Mouse (Mus musculus): ENCODE measurements around the gene Gcnt3. TPM values are rescaled to one million over a fixed set of nuclear protein-coding genes. Genes with fewer than 3 reads are reported as not detected.

The Gcnt3 gene
- polyA plus RNA-seq, 1 experiment from 2014 or later, result not detected

DNA sequence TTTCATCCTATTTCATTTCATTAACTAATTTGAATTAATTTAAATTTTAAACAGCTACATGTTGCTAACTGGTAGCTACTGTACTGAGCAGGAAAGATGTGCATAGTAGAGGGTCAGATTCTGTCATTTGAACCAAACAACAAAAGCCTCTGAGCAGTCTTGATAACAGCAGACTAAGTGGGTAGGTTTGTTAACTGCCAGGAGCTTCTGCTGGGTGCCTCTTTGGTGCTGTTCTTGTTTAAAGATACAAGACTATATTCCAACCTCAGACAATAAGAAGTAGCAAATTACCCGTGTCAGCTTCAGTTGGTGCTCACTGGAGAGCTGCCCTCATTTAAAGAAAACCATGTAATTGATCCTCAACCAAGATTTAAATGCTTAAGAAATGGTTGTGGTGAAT lies 16.3 kb downstream of the Gcnt3 start:
- Histone ChIP-seq H3K9me3 (replicated peaks) (no peaks in the 10 kb centered on the region), H3K36me3 (peaks cover 56% of the 10 kb centered on the region), H3K4me1 (peaks cover 54% of the 10 kb centered on the region), H3K27me3 (replicated peaks) (no peaks in the 10 kb centered on the region), H3K4me3 (no peak overlapping the region), H3K4me2 (no peak overlapping the region), H3K9ac (no peak overlapping the region), H3K27ac (peak overlapping the region; percentile 42; the same call in 1 of the 2 replicates)
- ATAC-seq, result peak; percentile 76
- WGBS (ENCODE audit: insufficient replicate concordance), result 23% methylated on average over 1 of the region's 1 CpGs

DNA sequence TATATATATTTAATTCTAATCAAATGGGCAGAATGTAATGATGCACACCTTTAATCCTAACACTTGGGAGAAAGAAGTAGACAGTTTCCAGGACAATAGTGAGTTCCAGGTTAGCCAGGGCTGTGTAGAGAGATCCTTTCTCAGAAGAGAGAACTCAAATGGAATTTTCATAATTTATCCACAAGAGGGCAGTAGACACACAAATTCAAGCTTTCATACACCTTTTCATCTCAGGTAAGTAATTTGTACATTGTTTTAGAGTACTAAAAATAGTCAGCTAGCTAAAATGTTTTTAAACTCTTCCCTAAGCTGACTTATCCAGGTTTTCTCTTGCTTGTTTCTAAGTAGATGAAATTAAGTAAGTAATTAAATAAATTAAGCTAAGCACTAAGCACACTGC lies 19.0 kb downstream of the Gcnt3 start:
- no peak overlapping the region for H3K4me2 ChIP-seq
- H3K9me3 ChIP-seq (replicated peaks), result no peaks in the 10 kb centered on the region
- H3K36me3 ChIP-seq, result peaks cover 67% of the 10 kb centered on the region
- H3K27ac ChIP-seq, result no peak overlapping the region
- no peak for ATAC-seq
- H3K9ac ChIP-seq, result no peak overlapping the region
- peaks cover 59% of the 10 kb centered on the region for H3K4me1 ChIP-seq
- H3K4me3 ChIP-seq, result no peak overlapping the region
- no peaks in the 10 kb centered on the region for H3K27me3 ChIP-seq (replicated peaks)

DNA sequence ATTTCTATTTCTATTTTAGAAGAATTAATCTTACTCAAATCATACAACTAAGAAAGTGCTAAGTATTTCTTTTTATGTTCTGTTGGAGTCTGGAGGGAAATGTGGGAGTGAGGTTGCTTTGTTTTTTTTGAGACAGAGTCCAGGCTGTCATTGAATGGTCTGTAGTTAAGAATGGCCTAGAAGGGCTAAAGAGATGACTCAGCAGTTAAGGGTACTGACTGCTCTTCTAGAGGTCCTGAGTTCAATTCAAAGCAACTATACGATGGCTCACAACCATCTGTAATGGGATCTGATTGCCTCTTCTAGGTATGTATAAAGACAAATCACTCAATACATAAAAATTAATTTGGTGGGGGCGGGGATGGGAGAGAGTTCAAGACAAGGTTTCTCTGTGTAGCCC lies 22.3 kb downstream of the Gcnt3 start:
- WGBS (ENCODE audit: insufficient replicate concordance), result 76% methylated on average over 2 of the region's 2 CpGs
- Histone ChIP-seq H3K27ac (peak overlapping the region; percentile 13; the same call in 1 of the 2 replicates), H3K9ac (no peak overlapping the region; the same call in 1 of the 2 replicates), H3K36me3 (peaks cover 44% of the 10 kb centered on the region), H3K4me1 (peaks cover 51% of the 10 kb centered on the region), H3K9me3 (replicated peaks) (no peaks in the 10 kb centered on the region), H3K4me3 (no peak overlapping the region), H3K4me2 (no peak overlapping the region), H3K27me3 (replicated peaks) (no peaks in the 10 kb centered on the region)
- ATAC-seq, result no peak

DNA sequence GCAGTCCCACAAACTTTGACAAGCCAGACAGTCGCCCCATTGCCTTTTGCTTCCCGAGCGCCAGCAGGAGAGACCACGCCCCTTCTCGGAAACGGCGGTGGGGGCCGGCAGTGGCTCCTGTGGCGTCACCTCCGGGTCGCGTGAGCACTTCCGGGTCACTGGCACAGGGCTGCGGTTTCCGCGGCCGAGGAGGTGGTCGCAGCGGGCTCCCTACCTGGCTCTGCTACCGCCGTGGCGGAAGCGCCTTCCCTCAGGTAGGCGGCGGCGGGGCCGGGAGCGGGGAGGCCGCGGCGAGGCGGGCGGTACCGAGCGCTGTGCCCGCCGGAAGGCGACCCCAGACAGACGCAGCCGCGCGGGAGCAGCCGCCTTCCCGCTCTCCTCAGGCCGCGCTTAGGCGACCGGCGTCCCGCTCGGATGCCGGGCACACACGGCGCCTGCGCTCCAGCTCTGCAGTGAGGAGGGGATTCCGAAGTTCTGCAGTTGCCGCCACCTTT lies 25.4 kb downstream of the Gcnt3 start, which contains the start of gene Gtf2a2:
Gene Gtf2a2, plus strand, starts transcription at position 143 of the 494 bp plus-strand sequence.
- Histone ChIP-seq H3K27me3 (replicated peaks) (no peaks in the 10 kb centered on the region), H3K9me3 (replicated peaks) (no peaks in the 10 kb centered on the region), H3K36me3 (peaks cover 46% of the 10 kb centered on the region), H3K4me3 (peak within 1 kb of the TSS; percentile 96), H3K4me2 (peak within 1 kb of the TSS; percentile 77), H3K9ac (peak within 1 kb of the TSS; percentile 96), H3K27ac (peak within 1 kb of the TSS; percentile 96), H3K4me1 (peaks cover 68% of the 10 kb centered on the region)
- peak; percentile 93 for ATAC-seq
- under 1% methylated on average over 55 of the region's 57 CpGs for WGBS (ENCODE audit: insufficient replicate concordance)

DNA sequence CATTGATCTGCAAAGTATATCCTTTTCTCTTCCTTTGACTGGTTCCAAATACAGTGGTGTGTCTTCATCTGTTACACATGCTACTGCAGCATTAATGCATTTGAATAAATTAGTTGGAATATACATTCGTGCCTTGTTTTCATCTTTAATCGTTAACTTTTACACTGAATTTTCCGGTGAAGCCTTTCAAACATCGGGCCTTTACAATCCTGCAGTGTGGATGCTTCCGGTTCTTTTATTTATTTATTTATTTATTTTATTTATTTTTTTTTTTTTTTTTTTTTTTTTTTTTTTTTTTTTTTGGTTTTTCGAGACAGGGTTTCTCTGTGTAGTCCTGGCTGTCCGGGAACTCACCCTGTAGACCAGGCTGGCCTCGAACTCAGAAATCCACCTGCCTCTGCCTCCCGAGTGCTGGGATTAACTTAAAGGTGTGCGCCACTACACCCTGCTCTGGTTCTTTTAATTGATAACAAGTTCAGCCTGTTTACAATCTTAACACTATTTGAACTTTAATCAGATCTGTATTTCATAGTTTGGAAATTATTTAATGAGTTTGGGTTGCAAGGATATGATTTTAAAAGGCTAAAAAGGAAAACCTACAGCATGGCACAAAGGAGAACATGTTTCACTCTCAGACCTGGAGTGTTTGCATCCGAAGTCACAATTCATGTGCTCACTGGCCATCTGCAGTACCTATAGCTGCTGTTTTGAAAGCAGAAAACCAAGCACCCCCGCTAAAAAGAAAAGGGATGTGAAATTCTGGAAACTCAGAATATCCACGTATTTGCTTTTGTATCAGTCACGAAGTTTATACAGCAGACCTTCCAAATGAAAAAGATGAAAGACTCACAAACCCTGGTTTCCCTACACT lies 26.1 kb downstream of the Gcnt3 start:
- H3K4me2 ChIP-seq, result peak overlapping the region; percentile 77
- H3K36me3 ChIP-seq, result peaks cover 46% of the 10 kb centered on the region
- H3K9me3 ChIP-seq (replicated peaks), result no peaks in the 10 kb centered on the region
- WGBS (ENCODE audit: insufficient replicate concordance), result 54% methylated on average over 14 of the region's 14 CpGs
- peaks cover 63% of the 10 kb centered on the region for H3K4me1 ChIP-seq
- H3K4me3 ChIP-seq, result peak overlapping the region; percentile 96
- H3K27ac ChIP-seq, result peak overlapping the region; percentile 96
- H3K9ac ChIP-seq, result peak overlapping the region; percentile 96
- no peaks in the 10 kb centered on the region for H3K27me3 ChIP-seq (replicated peaks)
- peak; percentile 43; the same call in 1 of the 2 replicates for ATAC-seq

DNA sequence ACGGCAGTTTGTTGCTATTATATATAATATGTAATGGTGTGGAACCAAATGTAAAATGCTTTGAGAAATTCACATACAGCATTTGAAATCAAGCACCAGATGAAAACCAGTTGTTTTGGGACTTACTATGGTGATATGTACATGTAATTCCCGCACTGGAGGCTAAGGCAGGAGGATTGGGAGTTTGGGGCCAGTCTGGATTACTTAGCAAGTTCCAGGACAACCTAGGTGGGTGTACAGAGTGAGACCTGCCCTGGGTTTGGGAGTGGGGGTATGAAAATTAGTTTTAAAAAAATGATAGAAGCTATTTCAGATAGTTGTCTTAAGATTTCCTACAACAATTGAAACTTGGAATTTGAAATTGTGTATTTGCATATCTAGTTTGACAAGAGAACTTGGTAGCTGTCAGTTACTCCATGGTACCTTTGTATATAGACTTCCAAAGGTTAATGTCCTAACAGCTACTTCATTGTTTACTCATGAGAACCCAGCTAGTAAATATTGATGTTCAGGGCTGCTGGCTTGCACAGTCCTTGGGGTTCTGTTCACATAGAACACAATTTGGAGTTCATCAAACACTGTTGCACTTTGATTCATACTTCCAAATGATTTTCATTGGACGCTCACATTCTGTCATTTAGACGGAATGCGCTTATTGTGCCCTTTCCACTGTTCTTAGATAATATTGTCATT lies 27.0 kb downstream of the Gcnt3 start:
- H3K27ac ChIP-seq, result peak overlapping the region; percentile 96
- peak overlapping the region; percentile 12; the same call in 1 of the 2 replicates for H3K4me2 ChIP-seq
- H3K36me3 ChIP-seq, result peaks cover 44% of the 10 kb centered on the region
- peaks cover 55% of the 10 kb centered on the region for H3K4me1 ChIP-seq
- WGBS (ENCODE audit: insufficient replicate concordance), result 87% methylated on average over 5 of the region's 5 CpGs
- no peak for ATAC-seq
- H3K27me3 ChIP-seq (replicated peaks), result no peaks in the 10 kb centered on the region
- no peaks in the 10 kb centered on the region for H3K9me3 ChIP-seq (replicated peaks)
- no peak overlapping the region for H3K9ac ChIP-seq
- no peak overlapping the region for H3K4me3 ChIP-seq

DNA sequence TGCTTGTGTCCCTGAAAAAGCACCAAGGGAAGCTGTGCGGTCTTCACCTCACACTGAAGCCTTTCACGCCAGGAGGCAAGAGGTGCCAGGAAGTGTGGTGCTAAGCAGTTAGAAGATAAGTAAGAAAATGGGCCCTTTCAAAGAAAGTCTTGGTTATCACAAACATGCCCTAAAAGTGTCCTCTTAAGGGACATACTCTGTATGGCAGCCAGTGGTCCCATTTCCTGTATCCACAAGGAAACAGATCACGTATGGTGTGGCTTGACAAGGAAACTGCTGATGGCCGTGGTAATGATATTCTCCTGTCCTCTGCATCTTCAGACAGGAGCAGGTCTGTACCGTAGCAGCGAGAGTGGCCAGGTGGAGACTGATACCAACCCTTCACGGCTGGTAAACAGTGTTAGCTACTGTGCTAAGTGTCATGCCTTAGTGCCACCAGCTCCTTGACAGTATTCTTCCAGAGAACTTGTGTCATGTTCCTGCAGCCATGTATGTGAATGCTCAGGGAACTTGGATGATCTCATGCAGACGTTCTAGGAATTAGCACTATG lies 28.1 kb downstream of the Gcnt3 start:
- Histone ChIP-seq H3K4me3 (no peak overlapping the region), H3K27me3 (replicated peaks) (no peaks in the 10 kb centered on the region), H3K36me3 (peaks cover 49% of the 10 kb centered on the region), H3K27ac (peak overlapping the region; percentile 69), H3K4me2 (peak overlapping the region; percentile 18; the same call in 1 of the 2 replicates), H3K9me3 (replicated peaks) (no peaks in the 10 kb centered on the region), H3K9ac (no peak overlapping the region), H3K4me1 (peaks cover 48% of the 10 kb centered on the region)
- 34% methylated on average over 8 of the region's 8 CpGs for WGBS (ENCODE audit: insufficient replicate concordance)
- peak; percentile 33 for ATAC-seq

DNA sequence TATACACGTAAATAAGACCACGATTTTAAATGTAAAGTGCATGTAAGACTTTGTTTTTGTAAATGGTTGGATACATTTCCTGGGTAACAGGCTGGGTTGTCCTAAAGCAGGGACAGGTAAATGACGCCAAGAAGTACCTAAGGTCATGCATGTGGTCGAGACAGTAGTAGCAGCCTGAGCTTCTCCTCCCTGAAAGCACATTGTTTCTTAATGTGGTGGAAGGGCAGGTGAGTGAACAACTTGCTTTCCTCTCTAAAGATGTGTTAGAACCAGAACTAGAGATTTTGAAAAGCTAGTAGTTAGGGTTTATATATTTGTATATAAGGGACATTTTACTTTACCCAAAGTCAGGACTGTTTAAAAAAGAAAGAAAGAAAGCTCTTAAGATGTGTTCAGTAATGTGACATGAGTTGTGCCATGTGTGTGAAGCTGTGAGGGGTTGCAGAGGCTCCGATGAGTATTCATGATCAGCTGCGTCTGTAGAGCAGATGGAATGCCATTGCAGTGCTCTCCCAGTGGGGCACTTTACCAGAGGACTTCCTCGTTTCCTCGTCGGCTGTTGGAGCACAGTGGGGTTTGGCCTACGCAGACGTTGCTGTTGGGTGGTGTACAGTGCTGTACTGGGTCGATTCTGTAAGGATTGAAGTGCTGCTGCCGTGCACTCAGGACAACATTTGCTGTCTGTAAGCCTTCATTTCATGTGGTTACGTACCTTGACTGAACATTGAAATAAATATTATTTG lies 30.2 kb downstream of the Gcnt3 start:
- Histone ChIP-seq H3K27me3 (replicated peaks) (no peaks in the 10 kb centered on the region), H3K4me3 (no peak overlapping the region), H3K36me3 (peaks cover 68% of the 10 kb centered on the region), H3K9ac (no peak overlapping the region), H3K4me1 (peaks cover 30% of the 10 kb centered on the region), H3K9me3 (replicated peaks) (no peaks in the 10 kb centered on the region), H3K4me2 (no peak overlapping the region), H3K27ac (no peak overlapping the region)
- WGBS (ENCODE audit: insufficient replicate concordance), result 80% methylated on average over 14 of the region's 14 CpGs
- ATAC-seq, result no peak

DNA sequence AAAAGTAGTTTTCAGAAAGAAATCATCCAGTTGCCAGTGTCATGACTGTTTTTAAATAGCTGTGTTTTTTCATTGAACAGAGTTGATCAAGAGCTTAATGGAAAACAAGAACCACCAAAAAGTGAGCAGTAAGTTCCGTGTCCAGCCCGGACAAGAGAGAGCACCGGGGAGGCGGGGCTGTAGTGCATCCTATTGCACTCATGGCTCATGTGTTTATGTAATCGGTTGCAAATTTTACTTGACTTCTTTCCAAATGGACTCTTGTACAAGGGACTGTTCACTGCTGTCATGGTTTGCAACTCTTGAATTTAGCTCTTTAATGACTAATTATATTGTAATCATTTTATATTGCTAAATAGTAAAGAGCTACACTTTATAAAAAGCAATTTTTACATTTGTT lies 30.9 kb downstream of the Gcnt3 start:
- Histone ChIP-seq H3K27me3 (replicated peaks) (no peaks in the 10 kb centered on the region), H3K4me2 (no peak overlapping the region), H3K9ac (no peak overlapping the region), H3K27ac (no peak overlapping the region), H3K4me1 (peaks cover 28% of the 10 kb centered on the region), H3K9me3 (replicated peaks) (no peaks in the 10 kb centered on the region), H3K36me3 (peaks cover 75% of the 10 kb centered on the region), H3K4me3 (no peak overlapping the region)
- WGBS (ENCODE audit: insufficient replicate concordance), result 87% methylated on average over 5 of the region's 5 CpGs
- ATAC-seq, result no peak

DNA sequence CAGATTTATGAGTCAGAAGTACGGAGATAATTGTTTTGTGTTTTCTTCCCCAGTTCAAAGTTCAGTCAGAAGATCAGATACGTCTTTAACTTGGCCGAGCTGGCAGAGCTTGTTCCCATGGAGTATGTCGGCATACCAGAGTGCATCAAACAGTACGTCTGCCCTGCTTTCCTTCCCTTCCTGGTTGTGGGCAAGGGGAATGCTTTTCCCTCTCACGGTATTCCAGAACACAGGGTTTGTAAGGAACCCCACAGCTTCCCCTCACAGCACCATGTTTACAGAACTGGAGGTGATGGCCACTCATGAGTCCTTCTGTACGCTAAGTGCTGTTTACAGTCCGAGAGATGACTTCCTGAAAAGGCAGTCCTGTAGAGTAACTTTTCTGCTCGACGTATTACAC lies 34.4 kb downstream of the Gcnt3 start:
- no peak overlapping the region for H3K4me3 ChIP-seq

DNA sequence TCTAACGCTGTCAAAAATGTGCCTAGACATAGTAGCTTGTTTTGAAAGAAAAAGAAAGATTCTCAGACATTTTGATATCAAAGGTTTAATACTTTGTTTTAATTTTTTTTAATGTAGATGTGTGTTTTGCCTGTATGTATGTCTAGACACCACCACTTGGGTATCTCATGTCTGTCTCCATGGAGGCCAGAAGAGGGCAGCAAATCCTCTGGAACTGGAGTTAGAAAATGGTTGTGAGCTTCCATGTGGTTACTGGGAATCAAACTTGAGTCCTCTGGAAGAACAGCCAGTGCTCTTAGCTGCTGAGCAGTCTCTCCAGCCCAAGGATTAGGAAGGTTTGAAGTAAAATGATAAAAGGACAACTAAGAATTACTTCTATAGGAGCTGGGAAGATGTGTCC lies 38.6 kb downstream of the Gcnt3 start:
- peaks cover 93% of the 10 kb centered on the region for H3K36me3 ChIP-seq
- no peak overlapping the region for H3K4me2 ChIP-seq
- WGBS (ENCODE audit: insufficient replicate concordance), result 91% methylated on average over 1 of the region's 1 CpGs
- H3K4me1 ChIP-seq, result peaks cover 7% of the 10 kb centered on the region; the same call in 1 of the 2 replicates
- no peak overlapping the region for H3K4me3 ChIP-seq
- no peak overlapping the region for H3K27ac ChIP-seq
- no peaks in the 10 kb centered on the region for H3K9me3 ChIP-seq (replicated peaks)
- no peaks in the 10 kb centered on the region for H3K27me3 ChIP-seq (replicated peaks)
- ATAC-seq, result no peak
- H3K9ac ChIP-seq, result no peak overlapping the region

More for the DNA sequence above, 34.4 kb downstream of the Gcnt3 start:
- H3K4me1 ChIP-seq, result no peaks in the 10 kb centered on the region
- H3K9me3 ChIP-seq (replicated peaks), result no peaks in the 10 kb centered on the region
- WGBS (ENCODE audit: insufficient replicate concordance), result 86% methylated on average over 10 of the region's 10 CpGs
- no peak overlapping the region for H3K9ac ChIP-seq
- no peak for ATAC-seq
- H3K27ac ChIP-seq, result no peak overlapping the region
- H3K4me2 ChIP-seq, result no peak overlapping the region
- peaks cover 91% of the 10 kb centered on the region for H3K36me3 ChIP-seq
- H3K27me3 ChIP-seq (replicated peaks), result no peaks in the 10 kb centered on the region

Measured in liver, embryonic 12.5 days (tissue).